17 mouse cellular contexts compared by ENCODE assay signal in genomic region chr13:38123666-38124065, GRCm38 (mm10). TPM values are rescaled to one million over a fixed set of nuclear protein-coding genes. Genes with fewer than 3 reads are reported as not detected.
A peak's percentile ranks its signal among the peaks of the same experiment; 100 is the strongest.
DNase-seq lines count a peak whose midpoint lies in the region; ATAC-seq and TF ChIP-seq lines count a peak whose summit lies in the region.
"Had no signal": no experiment of that assay in that cellular context is flagged by ENCODE, and none has a peak within 500 bp of the region (broad histone marks: within the 10 kb centered on the region; RNA-seq: fewer than 3 reads in every experiment).

No protein-coding gene starts in this region.

- intact Hi-C loops in heart, postnatal 10 days (cut with DNase I) = no loop called here

- TF ChIP-seq EP300 in heart, postnatal 0 days (IDR thresholded peaks at IDR 0.05; ENCODE audit: low read depth) = no peak

- H3K27me3 ChIP-seq in heart, postnatal 0 days (ENCODE audit: control insufficient read depth, insufficient read depth, low read length) = no peaks in the 10 kb centered on the region
- no peaks in the 10 kb centered on the region for H3K27me3 ChIP-seq in embryonic facial prominence, embryonic 14.5 days (replicated peaks; ENCODE audit: control insufficient read depth, insufficient read depth, low read length)
- no peaks in the 10 kb centered on the region for H3K27me3 ChIP-seq in stomach, embryonic 16.5 days (ENCODE audit: control insufficient read depth, insufficient read depth, low read length)
- H3K27me3 ChIP-seq: embryonic facial prominence, embryonic 12.5 days; liver, embryonic 13.5 days; midbrain, embryonic 13.5 days had no signal

- H3K9ac ChIP-seq in heart, postnatal 0 days (replicated peaks; ENCODE audit: low read depth, low read length) = no peak overlapping the region
- H3K9ac ChIP-seq in embryonic facial prominence, embryonic 14.5 days (ENCODE audit: low read depth, low read length) = no peak overlapping the region
- H3K9ac ChIP-seq in stomach, embryonic 16.5 days (ENCODE audit: low read length) = no peak overlapping the region
- H3K9ac ChIP-seq: embryonic facial prominence, embryonic 12.5 days; forebrain, postnatal 0 days; liver, embryonic 13.5 days; midbrain, embryonic 13.5 days had no signal

- no peak for TF ChIP-seq CTCF in heart, postnatal 0 days (IDR thresholded peaks at IDR 0.05; ENCODE audit: low read depth)

- no peak overlapping the region for H3K4me3 ChIP-seq in heart, postnatal 0 days (ENCODE audit: low read depth, low read length)
- no peak overlapping the region for H3K4me3 ChIP-seq in embryonic facial prominence, embryonic 14.5 days (ENCODE audit: low read depth, low read length)
- no peak overlapping the region for H3K4me3 ChIP-seq in stomach, embryonic 16.5 days (replicated peaks; ENCODE audit: low read length)
- H3K4me3 ChIP-seq: embryonic facial prominence, embryonic 12.5 days; heart, adult 2 months; liver, embryonic 13.5 days; midbrain, embryonic 13.5 days had no signal

- H3K36me3 ChIP-seq in heart, postnatal 0 days (replicated peaks; ENCODE audit: control insufficient read depth, insufficient read depth, low read length) = no peaks in the 10 kb centered on the region
- no peaks in the 10 kb centered on the region for H3K36me3 ChIP-seq in embryonic facial prominence, embryonic 14.5 days (ENCODE audit: control insufficient read depth, insufficient read depth, low read length)
- H3K36me3 ChIP-seq in stomach, embryonic 16.5 days (ENCODE audit: control insufficient read depth, insufficient read depth, low read length) = no peaks in the 10 kb centered on the region
- H3K36me3 ChIP-seq: embryonic facial prominence, embryonic 12.5 days; liver, embryonic 13.5 days; midbrain, embryonic 13.5 days had no signal

- no peak for DNase-seq in heart, postnatal 0 days (ENCODE audit: low spot score)
- DNase-seq in heart, postnatal 10 days = no peak
- DNase-seq in NIH3T3 (ENCODE audit: low read depth) = peak; percentile 2
- peak; percentile 66 for DNase-seq in embryonic facial prominence, embryonic 14.5 days (ENCODE audit: low spot score)
- DNase-seq in MN1 (ENCODE audit: low spot score) = no peak
- DNase-seq in frontal cortex, postnatal 36 days (ENCODE audit: low spot score in 2 of 2) = no peak
- DNase-seq in cerebellum, postnatal 25 days = no peak
- DNase-seq: forebrain, postnatal 0 days; heart, adult 2 months; kidney, adult 2 months; liver, embryonic 13.5 days; lung, postnatal 14 days; right cerebral cortex, postnatal 4 days had no signal

- WGBS in heart, postnatal 0 days = 75% methylated on average over 4 of the region's 4 CpGs
- WGBS in embryonic facial prominence, embryonic 14.5 days = 73% methylated on average over 4 of the region's 4 CpGs
- WGBS in stomach, embryonic 16.5 days = 59% methylated on average over 4 of the region's 4 CpGs

- no peak overlapping the region for H3K4me2 ChIP-seq in heart, postnatal 0 days (ENCODE audit: low read depth, low read length)
- no peak overlapping the region for H3K4me2 ChIP-seq in embryonic facial prominence, embryonic 14.5 days (ENCODE audit: low read depth, low read length)
- no peak overlapping the region for H3K4me2 ChIP-seq in stomach, embryonic 16.5 days (ENCODE audit: low read depth, low read length)
- H3K4me2 ChIP-seq: embryonic facial prominence, embryonic 12.5 days; liver, embryonic 13.5 days; midbrain, embryonic 13.5 days had no signal

- H3K27ac ChIP-seq in heart, postnatal 0 days (ENCODE audit: low read depth) = no peak overlapping the region
- H3K27ac ChIP-seq in embryonic facial prominence, embryonic 14.5 days (replicated peaks; ENCODE audit: low read depth, low read length) = 0 out of 2 replicates have a peak overlapping the region, but pooled peaks have one; percentile 17
- H3K27ac ChIP-seq in stomach, embryonic 16.5 days (ENCODE audit: low read length) = peak overlapping the region; percentile 84
- H3K27ac ChIP-seq: embryonic facial prominence, embryonic 12.5 days; heart, adult 2 months; liver, embryonic 13.5 days; midbrain, embryonic 13.5 days had no signal

- peaks cover 31% of the 10 kb centered on the region for H3K4me1 ChIP-seq in heart, postnatal 0 days (ENCODE audit: control insufficient read depth, insufficient read depth)
- no peaks in the 10 kb centered on the region for H3K4me1 ChIP-seq in embryonic facial prominence, embryonic 14.5 days (ENCODE audit: control insufficient read depth, insufficient read depth, low read length)
- H3K4me1 ChIP-seq in stomach, embryonic 16.5 days (ENCODE audit: control insufficient read depth, insufficient read depth, low read length) = no peaks in the 10 kb centered on the region
- H3K4me1 ChIP-seq: midbrain, embryonic 13.5 days had no signal

- 0 out of 2 replicates have a peak, but pooled peaks have one; percentile 11 for ATAC-seq in heart, postnatal 0 days (ENCODE audit: insufficient read depth, low read depth)
- ATAC-seq in embryonic facial prominence, embryonic 14.5 days (ENCODE audit: low read depth) = peak; percentile 63
- ATAC-seq in stomach, embryonic 16.5 days (ENCODE audit: insufficient read depth, low FRiP score) = peak; percentile 79
- ATAC-seq: CD4-positive, CD25-positive, alpha-beta regulatory T cell, adult 4 months; forebrain, postnatal 0 days; midbrain, embryonic 13.5 days had no signal

- no peaks in the 10 kb centered on the region for H3K9me3 ChIP-seq in heart, postnatal 0 days (replicated peaks; ENCODE audit: control insufficient read depth, low read length)
- no peaks in the 10 kb centered on the region for H3K9me3 ChIP-seq in embryonic facial prominence, embryonic 14.5 days (ENCODE audit: control insufficient read depth, low read length)
- H3K9me3 ChIP-seq in stomach, embryonic 16.5 days (replicated peaks; ENCODE audit: control insufficient read depth, low read length) = no peaks in the 10 kb centered on the region
- H3K9me3 ChIP-seq: embryonic facial prominence, embryonic 12.5 days; liver, embryonic 13.5 days; midbrain, embryonic 13.5 days had no signal

RNA-seq across cellular contexts. Expression of gene Dsp, which starts 27.4 kb away (rescaled TPM):
- 160 and 181 TPM in 2 replicates for total RNA-seq in heart, postnatal 0 days (2014; rRNA removed; ENCODE audit: low replicate concordance)
- 36.7 and 46.0 TPM in 2 replicates for polyA plus RNA-seq in heart, postnatal 0 days (2015; fragmentation: Nextera tagmentation; extraction: Ambion mirVana)
- 100 to 1,000 TPM; 350 to 415 TPM for total RNA-seq in heart, postnatal 10 days (2021)
- 28.8 and 32.9 TPM in 2 replicates for polyA plus RNA-seq in embryonic facial prominence, embryonic 14.5 days (2014; fragmentation: Nextera tagmentation; extraction: Ambion mirVana)
- 36.4 and 45.1 TPM in 2 replicates for polyA plus RNA-seq in stomach, embryonic 16.5 days (2015; fragmentation: Nextera tagmentation; extraction: Ambion mirVana)

Comparison
In these comparisons a context has a peak if more than half of its experiments do, and no peak if none do; other contexts are left out.
1. ATAC-seq: peak in every context shown above with its lines; median percentile 79 in stomach, embryonic 16.5 days; 63 in embryonic facial prominence, embryonic 14.5 days; 11 in heart, postnatal 0 days.
2. DNase-seq: peak in NIH3T3 (single experiment) and embryonic facial prominence, embryonic 14.5 days (single experiment); none in heart, postnatal 0 days (single experiment), heart, postnatal 10 days (0 of 2), MN1 (single experiment), frontal cortex, postnatal 36 days (0 of 2) and cerebellum, postnatal 25 days (0 of 2).